In the genomic region with DNA sequence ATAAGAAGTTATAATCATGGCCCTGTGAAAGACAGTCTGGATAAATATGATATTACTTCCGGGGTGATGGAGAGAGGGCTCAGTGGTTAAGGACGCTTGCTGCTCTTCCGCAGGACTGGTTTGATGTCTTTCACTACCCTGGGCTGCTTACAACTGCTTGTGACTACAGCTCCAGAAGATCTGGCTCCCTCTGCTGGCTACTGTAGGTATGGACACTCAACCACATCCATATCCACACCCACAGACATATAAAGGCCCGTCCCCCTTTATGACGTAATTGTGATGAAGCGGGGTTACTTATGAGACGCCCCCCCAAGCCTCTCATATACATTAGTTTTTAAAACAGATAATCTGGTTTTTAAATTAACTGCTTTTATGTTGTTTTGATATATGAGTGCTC, we compare ENCODE assay signal across 8 mouse cellular contexts. TPM values are rescaled to one million over a fixed set of nuclear protein-coding genes. Genes with fewer than 3 reads are reported as not detected.
A peak's percentile ranks its signal among the peaks of the same experiment; 100 is the strongest.
DNase-seq lines count a peak whose midpoint lies in the region; ATAC-seq and TF ChIP-seq lines count a peak whose summit lies in the region.

No protein-coding gene starts in this region.

- no peak for TF ChIP-seq POLR2A in testis, adult 2 months (IDR thresholded peaks at IDR 0.05; ENCODE audit: control insufficient read depth, low read depth, low read length)

- no peaks in the 10 kb centered on the region; the same call in 1 of the 2 replicates for H3K4me1 ChIP-seq in testis, adult 2 months (ENCODE audit: control insufficient read depth, insufficient read depth, low read length)
- H3K4me1 ChIP-seq in intestine, embryonic 16.5 days (ENCODE audit: control insufficient read depth, insufficient read depth, low read length), result peaks cover 12% of the 10 kb centered on the region; the same call in 1 of the 2 replicates
- peaks cover 33% of the 10 kb centered on the region for H3K4me1 ChIP-seq in midbrain, embryonic 10.5 days

- H3K27ac ChIP-seq in testis, adult 2 months (ENCODE audit: control insufficient read depth, insufficient read depth, low read depth, low read length), result no peak overlapping the region
- H3K27ac ChIP-seq in intestine, embryonic 16.5 days (ENCODE audit: low read length), result peak overlapping the region; percentile 83
- no peak overlapping the region for H3K27ac ChIP-seq in midbrain, embryonic 10.5 days (replicated peaks)

- no peaks in the 10 kb centered on the region for H3K36me3 ChIP-seq in testis, adult 2 months (ENCODE audit: control insufficient read depth, insufficient read depth, low read length)
- no peaks in the 10 kb centered on the region; the same call in 1 of the 2 replicates for H3K36me3 ChIP-seq in intestine, embryonic 16.5 days (ENCODE audit: control insufficient read depth, insufficient read depth, low read length)
- peaks cover 62% of the 10 kb centered on the region for H3K36me3 ChIP-seq in midbrain, embryonic 10.5 days

- intact Hi-C loops in left cerebral cortex, postnatal 25 days (cut with DNase I), result loop anchor here (2.0 kb wide), 1 partner anchor 40 kb away; a partner anchor contains a TSS

- H3K4me2 ChIP-seq in intestine, embryonic 16.5 days (ENCODE audit: low read depth, low read length), result no peak overlapping the region

- no peak overlapping the region for H3K4me3 ChIP-seq in testis, adult 2 months (ENCODE audit: control insufficient read depth, low read depth, low read length)
- no peak overlapping the region for H3K4me3 ChIP-seq in intestine, embryonic 16.5 days (ENCODE audit: low read length)
- H3K4me3 ChIP-seq in midbrain, embryonic 10.5 days, result no peak overlapping the region

- no peak overlapping the region for H3K9ac ChIP-seq in intestine, embryonic 16.5 days (ENCODE audit: low read depth, low read length)

- WGBS in intestine, embryonic 16.5 days, result 44% methylated on average over 7 of the region's 7 CpGs
- WGBS in midbrain, embryonic 10.5 days, result 64% methylated on average over 7 of the region's 7 CpGs

- no peak for DNase-seq in testis, postnatal 14 days (ENCODE audit: low spot score)
- peak; percentile 86 for DNase-seq in embryo, embryonic 10 days (ENCODE audit: low spot score)
- DNase-seq in gastrocnemius, postnatal 25 days, result peak; percentile 30
- DNase-seq in left cerebral cortex, postnatal 25 days (ENCODE audit: low spot score in 2 of 2), result peak; percentile 76 to 89
- DNase-seq in midbrain, embryonic 10.5 days (ENCODE audit: low spot score), result peak; percentile 72
- DNase-seq in spleen, adult 12 weeks (ENCODE audit: low spot score), result peak; percentile 61

- H3K9me3 ChIP-seq in intestine, embryonic 16.5 days (ENCODE audit: control insufficient read depth, low read length), result no peaks in the 10 kb centered on the region
- H3K9me3 ChIP-seq in midbrain, embryonic 10.5 days (replicated peaks), result no peaks in the 10 kb centered on the region

- no peaks in the 10 kb centered on the region for H3K27me3 ChIP-seq in testis, adult 2 months (ENCODE audit: control insufficient read depth, insufficient read depth, low read length)
- H3K27me3 ChIP-seq in intestine, embryonic 16.5 days (replicated peaks; ENCODE audit: control insufficient read depth, insufficient read depth, low read length), result no peaks in the 10 kb centered on the region
- no peaks in the 10 kb centered on the region for H3K27me3 ChIP-seq in midbrain, embryonic 10.5 days (ENCODE audit: low read depth, poor library complexity, severe bottlenecking)

- TF ChIP-seq CTCF in testis, adult 2 months (IDR thresholded peaks at IDR 0.05; ENCODE audit: control insufficient read depth, insufficient read depth, insufficient replicate concordance, low read depth, low read length), result peak; percentile 48; the same call in 1 of the 2 replicates

- ATAC-seq in intestine, embryonic 16.5 days, result peak; percentile 68

RNA-seq across cellular contexts. Expression of a gene that starts 15.4 kb away (rescaled TPM):
- 5.1 and 5.6 TPM in 2 replicates for polyA plus RNA-seq in testis, adult 2 months (2012; rRNA removed)
- total RNA-seq in gastrocnemius, postnatal 25 days (2021), result 10 to 100 TPM; 19.6 to 20.2 TPM
- 34.1 and 37.6 TPM in 2 replicates for polyA plus RNA-seq in intestine, embryonic 16.5 days (2015; fragmentation: Nextera tagmentation; extraction: Ambion mirVana)
- 1 to 10 TPM; 6.9 to 7.4 TPM for total RNA-seq in left cerebral cortex, postnatal 25 days (2021)
- 54.3 and 55.9 TPM in 2 replicates for polyA plus RNA-seq in midbrain, embryonic 10.5 days (2016; fragmentation: Nextera tagmentation; extraction: Ambion mirVana)

RNA-seq across cellular contexts. Expression of a gene that starts 40.2 kb away (rescaled TPM):
- polyA plus RNA-seq in testis, adult 2 months (2012; rRNA removed), result 19.3 and 19.8 TPM in 2 replicates
- total RNA-seq in gastrocnemius, postnatal 25 days (2021), result 1 to 10 TPM; 4.4 to 4.8 TPM
- polyA plus RNA-seq in intestine, embryonic 16.5 days (2015; fragmentation: Nextera tagmentation; extraction: Ambion mirVana), result 33.0 and 40.2 TPM in 2 replicates
- 10 to 100 TPM; 16.6 to 18.5 TPM for total RNA-seq in left cerebral cortex, postnatal 25 days (2021)
- polyA plus RNA-seq in midbrain, embryonic 10.5 days (2016; fragmentation: Nextera tagmentation; extraction: Ambion mirVana), result 27.2 and 30.8 TPM in 2 replicates
